Mouse (Mus musculus) hindbrain, embryonic 15.5 days (tissue): ENCODE data around the gene Slc22a14. TPM values are rescaled to one million over a fixed set of nuclear protein-coding genes. Genes with fewer than 3 reads are reported as not detected.
A peak's percentile ranks its signal among the peaks of the same experiment; 100 is the strongest.
"Not testable (repeated sequence)": the region's sequence is repeated elsewhere in the genome, so short reads cannot be mapped to it uniquely, and the experiment has no call there.

Experiments used
- ATAC-seq: fragments of 200-750 bp; cut with Nextera tagmentation; 2 replicates; pipeline ENCODE4 v1.8.0; 2017; ENCODE audit warnings: low read depth, moderate number of reproducible peaks, moderate TSS enrichment; ENCODE audit not compliant: low FRiP score
- H3K27ac ChIP-seq: fragments of 300-500 bp; sonication (generic); replicated peaks from 2 replicates; pipeline ENCODE4 v1.5.1; 2015; ENCODE audit warnings: mild to moderate bottlenecking, inconsistent platforms
- H3K27me3 ChIP-seq: fragments of 300-500 bp; sonication (generic); 2 replicates; pipeline ENCODE4 v1.6.1; 2015; ENCODE audit warnings: control low read depth, inconsistent platforms
- H3K36me3 ChIP-seq: fragments of 300-500 bp; sonication (generic); 2 replicates; pipeline ENCODE4 v1.6.1; 2015; ENCODE audit warnings: control low read depth, inconsistent platforms
- H3K4me1 ChIP-seq: fragments of 300-500 bp; sonication (generic); replicated peaks from 2 replicates; pipeline ENCODE4 v1.6.1; 2015; ENCODE audit warnings: control low read depth, inconsistent platforms
- H3K4me2 ChIP-seq: fragments of 300-500 bp; sonication (generic); 2 replicates; pipeline ENCODE4 v1.6.1; 2015; ENCODE audit warnings: moderate library complexity, mild to moderate bottlenecking, inconsistent platforms
- H3K4me3 ChIP-seq: fragments of 300-500 bp; sonication (generic); 2 replicates; pipeline ENCODE4 v1.5.1; 2015; ENCODE audit warnings: mild to moderate bottlenecking, inconsistent platforms
- H3K9ac ChIP-seq: fragments of 300-500 bp; sonication (generic); 2 replicates; pipeline ENCODE4 v1.6.1; 2015; ENCODE audit warnings: inconsistent platforms
- H3K9me3 ChIP-seq: fragments of 300-500 bp; sonication (generic); 2 replicates; pipeline ENCODE4 v1.6.1; 2016; ENCODE audit warnings: control low read depth, inconsistent platforms
- WGBS: fragments of 180-500 bp; shearing (Covaris S2); methylation state at CpG from one replicate; pipeline ENCODE4 v1.1.7; 2015; 5-methylcytosine and 5-hydroxymethylcytosine counted together
- polyA plus RNA-seq: library from polyadenylated mRNA; unstranded; fragments of >200 nt; fragmentation: Nextera tagmentation; extraction: Ambion mirVana; gene quantifications from 2 replicates; pipeline ENCODE4 v1.2.1, GENCODE M21; 2015

The Slc22a14 gene
- polyA plus RNA-seq, 1 experiment from 2014 or later, result not detected

- H3K4me1 ChIP-seq, result peaks cover 30% of the 10 kb centered on the region
- no peak overlapping the region for H3K27ac ChIP-seq
- no peak for ATAC-seq
- H3K9me3 ChIP-seq, result no peaks in the 10 kb centered on the region
- H3K4me2 ChIP-seq, result peak overlapping the region; percentile 88
- no peaks in the 10 kb centered on the region for H3K36me3 ChIP-seq
- no peaks in the 10 kb centered on the region for H3K27me3 ChIP-seq
- H3K4me3 ChIP-seq, result peak overlapping the region; percentile 85; the same call in 1 of the 2 replicates
- H3K9ac ChIP-seq, result 0 out of 2 replicates have a peak overlapping the region, but pooled peaks have one; percentile 7
- 84% methylated on average over 7 of the region's 7 CpGs for WGBS
Measured at GRCm38 (mm10) chr9:119320446-119320845, 44.9 kb downstream of the Slc22a14 start.

- H3K27ac ChIP-seq, result no peak overlapping the region
- H3K9me3 ChIP-seq, result no peaks in the 10 kb centered on the region
- ATAC-seq, result no peak
- no peaks in the 10 kb centered on the region for H3K36me3 ChIP-seq
- H3K4me1 ChIP-seq, result peaks cover 30% of the 10 kb centered on the region
- WGBS, result 90% methylated on average over 1 of the region's 1 CpGs
- no peak overlapping the region for H3K4me3 ChIP-seq
- no peaks in the 10 kb centered on the region for H3K27me3 ChIP-seq
- no peak overlapping the region for H3K9ac ChIP-seq
- no peak overlapping the region for H3K4me2 ChIP-seq
Measured at GRCm38 (mm10) chr9:119318891-119319290, 46.5 kb downstream of the Slc22a14 start.

- no peak overlapping the region for H3K4me3 ChIP-seq
- 85% methylated on average over 10 of the region's 10 CpGs for WGBS
- no peak overlapping the region for H3K9ac ChIP-seq
- H3K4me1 ChIP-seq, result no peaks in the 10 kb centered on the region
- ATAC-seq, result no peak
- H3K4me2 ChIP-seq, result no peak overlapping the region
- no peaks in the 10 kb centered on the region for H3K9me3 ChIP-seq
- no peaks in the 10 kb centered on the region for H3K36me3 ChIP-seq
- H3K27me3 ChIP-seq, result no peaks in the 10 kb centered on the region
- no peak overlapping the region for H3K27ac ChIP-seq
Measured at GRCm38 (mm10) chr9:119313096-119313495, 52.3 kb downstream of the Slc22a14 start.

- H3K9ac ChIP-seq, result no peak overlapping the region
- H3K4me3 ChIP-seq, result no peak overlapping the region
- no peak overlapping the region for H3K27ac ChIP-seq
- no peaks in the 10 kb centered on the region for H3K27me3 ChIP-seq
- H3K36me3 ChIP-seq, result no peaks in the 10 kb centered on the region
- H3K4me2 ChIP-seq, result no peak overlapping the region
- no peaks in the 10 kb centered on the region for H3K9me3 ChIP-seq
- WGBS, result 82% methylated on average over 1 of the region's 1 CpGs
- no peak for ATAC-seq
- H3K4me1 ChIP-seq, result no peaks in the 10 kb centered on the region
Measured at GRCm38 (mm10) chr9:119309067-119309466, 56.3 kb downstream of the Slc22a14 start.

- Histone ChIP-seq H3K27me3 (no peaks in the 10 kb centered on the region), H3K27ac (no peak overlapping the region), H3K4me3 (no peak overlapping the region), H3K4me2 (no peak overlapping the region), H3K9ac (no peak overlapping the region), H3K4me1 (no peaks in the 10 kb centered on the region), H3K9me3 (no peaks in the 10 kb centered on the region), H3K36me3 (peaks cover 15% of the 10 kb centered on the region)
- WGBS, result 94% methylated on average over 7 of the region's 7 CpGs
- no peak for ATAC-seq
Measured at GRCm38 (mm10) chr9:119305863-119306262, 59.5 kb downstream of the Slc22a14 start.

- Histone ChIP-seq H3K9me3 (no peaks in the 10 kb centered on the region), H3K4me3 (no peak overlapping the region)
- 95% methylated on average over 3 of the region's 3 CpGs for WGBS
Measured at GRCm38 (mm10) chr9:119298563-119298962, 66.8 kb downstream of the Slc22a14 start.

GRCm38 (mm10) chr9:119297696-119298095 is 67.7 kb downstream of the Slc22a14 start:
- WGBS, result 85% methylated on average over 6 of the region's 6 CpGs
- Histone ChIP-seq H3K36me3 (peaks cover 11% of the 10 kb centered on the region), H3K9ac (no peak overlapping the region), H3K27me3 (no peaks in the 10 kb centered on the region), H3K27ac (no peak overlapping the region), H3K9me3 (no peaks in the 10 kb centered on the region), H3K4me2 (no peak overlapping the region), H3K4me1 (no peaks in the 10 kb centered on the region), H3K4me3 (no peak overlapping the region)
- ATAC-seq, result no peak

More at GRCm38 (mm10) chr9:119298563-119298962, 66.8 kb downstream of the Slc22a14 start:
- no peak for ATAC-seq
- H3K9ac ChIP-seq, result no peak overlapping the region
- H3K27me3 ChIP-seq, result no peaks in the 10 kb centered on the region
- H3K4me2 ChIP-seq, result no peak overlapping the region
- peaks cover 15% of the 10 kb centered on the region for H3K36me3 ChIP-seq
- H3K27ac ChIP-seq, result no peak overlapping the region
- no peaks in the 10 kb centered on the region for H3K4me1 ChIP-seq

- WGBS, result 90% methylated on average over 3 of the region's 3 CpGs
- Histone ChIP-seq H3K27ac (no peak overlapping the region), H3K9ac (no peak overlapping the region), H3K4me2 (no peak overlapping the region), H3K9me3 (no peaks in the 10 kb centered on the region), H3K4me1 (no peaks in the 10 kb centered on the region), H3K27me3 (no peaks in the 10 kb centered on the region), H3K36me3 (peaks cover 4% of the 10 kb centered on the region; the same call in 1 of the 2 replicates), H3K4me3 (no peak overlapping the region)
- ATAC-seq, result no peak
Measured at GRCm38 (mm10) chr9:119290791-119291190, 74.6 kb downstream of the Slc22a14 start.

GRCm38 (mm10) chr9:119280894-119281682 is 84.3 kb downstream of the Slc22a14 start:
- WGBS, result 83% methylated on average over 5 of the region's 5 CpGs
- Histone ChIP-seq H3K4me2 (no peak overlapping the region), H3K4me1 (peaks cover 7% of the 10 kb centered on the region; the same call in 1 of the 2 replicates), H3K4me3 (no peak overlapping the region), H3K9ac (no peak overlapping the region), H3K36me3 (peaks cover 13% of the 10 kb centered on the region; the same call in 1 of the 2 replicates), H3K9me3 (no peaks in the 10 kb centered on the region), H3K27ac (no peak overlapping the region), H3K27me3 (no peaks in the 10 kb centered on the region)
- no peak for ATAC-seq

GRCm38 (mm10) chr9:119278031-119278430 is 87.3 kb downstream of the Slc22a14 start:
- Histone ChIP-seq H3K9ac (no peak overlapping the region), H3K4me3 (no peak overlapping the region), H3K27ac (no peak overlapping the region), H3K36me3 (peaks cover 9% of the 10 kb centered on the region; the same call in 1 of the 2 replicates), H3K4me2 (no peak overlapping the region), H3K27me3 (no peaks in the 10 kb centered on the region), H3K4me1 (peaks cover 11% of the 10 kb centered on the region), H3K9me3 (no peaks in the 10 kb centered on the region)
- ATAC-seq, result no peak
- WGBS, result 95% methylated on average over 5 of the region's 5 CpGs

- Histone ChIP-seq H3K36me3 (0 out of 2 replicates have a peak, but pooled peaks cover 6% of the 10 kb centered on the region), H3K9me3 (no peaks in the 10 kb centered on the region), H3K9ac (no peak overlapping the region), H3K27ac (no peak overlapping the region), H3K27me3 (no peaks in the 10 kb centered on the region), H3K4me3 (no peak overlapping the region), H3K4me1 (peaks cover 11% of the 10 kb centered on the region), H3K4me2 (no peak overlapping the region)
- WGBS, result 58% methylated on average over 7 of the region's 7 CpGs
- ATAC-seq, result no peak
Measured at GRCm38 (mm10) chr9:119276321-119276720, 89.0 kb downstream of the Slc22a14 start.

- H3K9me3 ChIP-seq, H3K4me3 ChIP-seq, ATAC-seq, H3K36me3 ChIP-seq, H3K27me3 ChIP-seq, H3K4me2 ChIP-seq, H3K9ac ChIP-seq, H3K27ac ChIP-seq: not testable (repeated sequence)
- H3K4me1 ChIP-seq, result peaks cover 11% of the 10 kb centered on the region
- WGBS, result 96% methylated on average over 5 of the region's 5 CpGs
Measured at GRCm38 (mm10) chr9:119274814-119275213, 90.5 kb downstream of the Slc22a14 start.
